Mouse (Mus musculus): ENCODE data around the gene Sh3bp4.

- no peak for TF ChIP-seq CTCF (IDR thresholded peaks at IDR 0.05; ENCODE audit: low read depth)
- no peak for TF ChIP-seq EP300 (optimal IDR thresholded peaks at IDR 0.05)
Measured at GRCm38 (mm10) chr1:89138316-89138715, 68.1 kb downstream of the Sh3bp4 start.

Measured in stomach, postnatal 0 days (tissue).